Mouse (Mus musculus): Measurements from ENCODE around the gene Polr2g.

DNA sequence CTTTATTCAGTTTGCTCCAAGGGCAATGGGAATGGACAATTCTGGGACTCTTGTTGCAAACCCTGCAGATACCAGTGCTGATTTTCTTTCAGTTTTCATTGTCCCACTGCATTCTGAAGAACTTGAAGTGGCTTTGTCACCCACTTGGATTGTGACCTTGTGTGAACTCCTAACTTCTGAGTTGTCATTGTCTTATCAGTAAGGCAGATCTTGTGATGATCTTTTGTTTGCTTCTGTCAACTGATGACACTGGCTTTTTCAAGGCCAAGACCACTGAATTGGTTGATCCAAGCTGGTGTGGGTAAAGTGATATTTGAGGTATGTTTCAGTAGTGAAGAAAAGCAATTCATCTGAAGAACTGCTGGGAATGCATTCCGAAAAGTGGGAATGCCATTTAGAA lies 53.0 kb downstream of the Polr2g start:
- no peak for TF ChIP-seq CTCF (IDR thresholded peaks at IDR 0.05; ENCODE audit: borderline replicate concordance, control insufficient read depth, extremely low read depth, insufficient read depth, low read length, poor library complexity)
- no peak for TF ChIP-seq POLR2A (IDR thresholded peaks at IDR 0.05; ENCODE audit: control insufficient read depth, extremely low read depth, insufficient read depth, low read length, poor library complexity)

Data from thymus, adult 2 months (tissue).